Mouse (Mus musculus): ENCODE data around the gene Man1b1. TPM values are rescaled to one million over a fixed set of nuclear protein-coding genes. Genes with fewer than 3 reads are reported as not detected.

Gene Man1b1
- polyA plus RNA-seq, 1 experiment: 11.2 TPM

DNA sequence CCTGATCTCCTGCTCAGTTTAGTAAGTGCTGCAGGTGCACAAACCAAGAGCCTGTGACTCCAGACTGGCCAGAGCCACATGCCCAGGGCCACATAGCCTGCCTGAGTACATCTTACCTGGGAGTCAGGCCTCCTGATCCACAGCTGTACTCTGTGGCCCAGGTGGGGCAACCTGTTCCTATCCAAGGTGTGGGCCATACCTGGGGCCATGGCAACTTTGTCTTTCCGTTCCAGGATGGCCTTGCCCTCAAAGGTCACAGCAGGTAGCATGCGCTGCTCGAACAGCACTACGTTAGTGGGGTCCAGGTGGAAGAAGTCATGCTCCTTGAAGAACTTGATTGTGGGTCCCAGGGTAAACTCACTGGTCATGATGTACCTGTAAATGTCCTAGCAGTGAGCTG lies 32.2 kb downstream of the Man1b1 start:
- no peak for DNase-seq (ENCODE audit: low read depth)

DNA sequence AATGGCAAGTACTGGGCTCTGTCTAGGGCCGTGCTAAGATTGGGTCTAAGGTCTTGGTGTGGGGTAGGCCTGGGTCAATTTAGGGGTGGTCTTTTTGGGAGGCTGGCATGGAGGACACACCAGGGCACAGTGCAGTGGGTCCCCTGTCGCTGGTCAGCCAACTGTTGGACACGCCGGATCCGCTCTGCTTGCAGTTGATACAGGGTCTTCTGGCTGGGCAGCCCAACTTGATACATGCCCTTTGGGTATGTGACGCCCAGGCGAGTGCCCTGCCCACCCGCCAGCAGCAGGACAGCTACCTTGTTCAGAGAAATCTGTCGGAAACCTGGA lies 32.6 kb downstream of the Man1b1 start:
- no peak for DNase-seq (ENCODE audit: low read depth)

DNA sequence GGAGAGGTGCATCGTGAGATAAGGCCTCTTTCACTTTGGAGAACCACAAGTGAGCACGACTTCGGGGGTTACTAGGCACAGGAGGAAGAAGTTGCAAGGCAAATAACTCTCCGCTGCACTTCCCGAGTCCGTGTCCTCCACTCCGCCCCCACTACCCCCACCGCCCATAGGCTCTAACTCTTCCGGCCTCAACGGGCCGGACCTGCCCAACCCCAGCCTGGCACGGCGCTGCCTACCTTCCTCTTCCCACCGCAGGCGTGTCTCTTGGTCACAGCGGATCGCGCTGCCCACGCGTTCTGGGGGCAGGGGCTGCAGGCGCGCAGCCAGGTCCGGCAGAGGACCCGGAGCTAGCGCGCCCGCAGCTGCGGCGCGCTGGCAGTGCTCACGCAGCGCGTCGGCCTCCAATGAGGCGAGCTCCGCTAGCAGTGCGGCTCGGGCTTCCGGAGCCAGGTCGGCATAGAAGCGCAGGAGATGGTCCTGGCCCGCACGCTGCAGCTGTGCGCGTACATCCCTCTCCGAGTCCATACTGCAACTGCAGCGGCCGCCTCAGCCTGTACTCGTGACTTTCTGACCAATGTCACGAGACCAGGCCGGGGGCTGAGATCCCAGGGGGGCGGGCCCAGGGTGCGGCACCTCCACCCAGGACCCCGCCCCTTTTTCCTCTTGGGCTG lies 33.1 kb downstream of the Man1b1 start, which contains the start of gene Uap1l1:
Gene Uap1l1 (minus strand): TSS at position 592 of the 671 bp plus-strand sequence.
- DNase-seq (ENCODE audit: low read depth): no peak

DNA sequence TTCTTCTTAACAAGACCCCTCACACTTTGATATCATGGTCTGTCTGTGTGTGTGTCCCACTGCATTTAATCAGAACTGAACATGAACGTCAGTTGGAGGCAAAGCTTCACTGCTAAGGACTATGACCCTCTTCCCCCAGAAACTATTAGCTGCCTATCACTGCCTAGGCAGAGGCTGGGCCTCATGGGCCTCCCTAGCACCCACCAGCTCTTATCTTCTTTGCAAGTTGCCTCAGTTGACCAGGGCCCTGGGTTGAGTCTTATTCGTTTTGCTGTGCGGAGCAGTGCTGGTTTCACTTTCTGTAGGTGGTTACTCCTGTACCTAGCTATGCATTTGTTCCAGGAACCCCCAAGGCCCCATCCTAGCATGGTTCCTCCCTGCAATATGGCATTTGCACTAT lies 37.9 kb downstream of the Man1b1 start:
- DNase-seq (ENCODE audit: low read depth): no peak

DNA sequence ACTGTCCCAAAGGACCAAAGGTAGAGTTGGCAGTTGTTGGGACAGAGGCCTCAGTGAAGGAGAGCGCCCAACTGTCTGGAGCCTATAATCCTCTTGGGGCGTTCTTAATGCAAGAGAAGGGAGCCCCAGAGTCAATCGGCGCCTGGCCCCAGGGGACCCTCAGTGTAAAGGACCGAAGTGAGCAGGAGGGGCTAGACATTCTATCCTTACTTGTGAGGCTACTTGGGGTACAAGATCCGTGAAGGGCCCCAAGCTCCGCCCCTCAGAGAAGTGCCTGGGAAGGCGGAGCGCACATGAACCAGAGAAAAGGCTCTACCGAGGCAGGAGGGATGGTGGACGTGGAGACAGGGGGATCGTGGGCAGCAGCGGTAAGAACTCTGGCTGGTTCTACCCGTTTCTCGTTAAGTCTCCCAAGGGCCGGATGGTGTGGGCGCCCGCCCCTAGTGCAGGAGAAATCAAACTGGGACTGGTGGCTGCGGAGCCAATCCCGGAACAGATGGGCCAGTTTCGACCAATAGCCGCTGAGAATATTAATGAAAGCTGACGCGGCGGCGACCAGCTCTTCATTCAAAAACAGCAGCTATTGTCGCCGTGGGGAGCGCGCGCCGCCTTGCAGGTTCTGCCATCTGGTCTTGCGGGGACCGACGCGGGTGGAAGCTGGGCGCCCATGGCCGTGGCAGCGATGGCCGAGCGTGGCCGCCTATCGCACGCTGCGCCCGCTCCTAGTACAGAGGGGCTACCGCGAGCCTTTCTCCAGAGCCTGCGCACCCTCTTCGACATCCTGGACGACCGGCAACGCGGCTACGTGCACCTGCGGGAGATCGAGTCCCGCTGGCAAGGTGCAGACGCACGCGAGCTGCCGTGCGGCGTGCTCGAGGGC lies 39.9 kb downstream of the Man1b1 start, which contains the start of gene Sapcd2:
Gene Sapcd2 (plus strand): TSS at position 558 of the 880 bp plus-strand sequence.
- DNase-seq (ENCODE audit: low read depth): no peak

DNA sequence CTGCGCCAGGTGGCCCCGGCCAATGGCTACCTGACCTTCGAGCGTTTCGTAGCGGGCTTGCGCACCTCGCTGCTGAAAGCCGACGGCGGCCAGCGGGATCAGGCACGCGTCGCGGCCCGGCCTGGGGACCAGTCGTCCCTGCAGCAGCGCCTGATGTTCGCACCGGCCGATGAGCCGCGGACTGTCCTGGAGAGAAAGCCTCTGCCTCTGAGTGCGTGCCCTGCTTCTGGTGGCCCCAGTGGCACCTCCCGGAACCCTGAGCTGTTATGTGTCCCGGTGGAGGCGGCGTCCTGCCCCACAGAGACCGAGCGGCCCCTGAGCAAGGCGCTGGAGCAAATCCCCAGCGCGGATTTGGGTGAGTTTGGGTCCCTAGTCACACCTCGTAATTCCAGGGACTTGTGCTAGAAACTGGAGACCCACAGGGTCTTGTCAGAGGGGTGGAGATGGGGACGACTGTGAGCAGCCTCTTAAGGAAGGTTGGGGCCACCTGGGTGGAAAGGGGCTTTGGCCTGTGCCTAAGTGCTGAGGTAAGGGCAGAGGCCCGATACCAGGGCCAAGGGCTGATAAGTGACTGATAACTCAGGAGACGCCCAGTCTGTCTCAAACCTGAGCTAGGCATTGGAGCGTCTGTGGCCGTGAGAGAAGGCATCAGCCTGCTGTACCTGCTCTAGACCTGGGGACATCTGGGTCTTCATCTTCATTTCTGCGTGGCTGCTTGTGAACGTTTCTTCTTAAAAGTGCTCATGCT lies 40.7 kb downstream of the Man1b1 start:
- no peak for DNase-seq (ENCODE audit: low read depth)

DNA sequence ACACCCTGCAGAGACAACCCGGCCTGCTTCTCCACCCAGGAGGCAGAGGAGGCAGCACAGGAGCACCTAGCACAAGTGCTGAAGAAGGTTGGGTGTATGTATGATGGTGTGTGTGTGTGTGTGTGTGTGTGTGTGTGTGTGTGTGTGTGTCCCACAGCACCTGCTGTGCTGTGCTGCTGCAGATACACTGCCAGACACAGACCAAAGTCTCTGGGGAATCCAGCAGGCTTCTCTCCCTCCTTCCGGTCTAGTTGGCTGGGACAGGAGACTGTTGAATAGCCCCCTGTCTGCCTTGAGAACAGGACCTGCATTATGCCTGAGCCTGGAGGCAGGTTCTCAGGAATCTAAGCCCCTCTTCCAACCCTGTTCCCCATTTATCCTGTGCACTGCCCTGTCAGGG lies 41.3 kb downstream of the Man1b1 start:
- no peak for DNase-seq (ENCODE audit: low read depth)

DNA sequence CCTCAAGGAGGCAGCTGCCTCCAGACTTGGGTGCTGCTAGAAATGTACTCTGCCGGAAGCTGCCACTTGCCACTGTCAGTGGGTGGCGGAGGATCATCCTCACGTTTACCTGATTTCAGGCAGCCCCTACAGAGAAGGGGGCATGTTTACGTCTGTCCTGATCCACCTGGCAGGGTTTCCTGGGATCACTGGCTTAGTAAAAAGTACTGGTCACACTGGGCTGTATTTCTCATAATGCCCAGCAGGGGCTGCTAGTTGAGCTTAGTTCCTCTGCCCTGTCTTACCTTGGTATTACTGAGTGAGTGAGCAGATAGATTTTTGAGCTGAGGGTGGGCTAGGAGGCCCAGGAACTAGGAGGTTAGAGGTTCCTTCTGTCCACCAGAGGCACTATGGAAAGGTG lies 44.5 kb downstream of the Man1b1 start:
- DNase-seq (ENCODE audit: low read depth): no peak

DNA sequence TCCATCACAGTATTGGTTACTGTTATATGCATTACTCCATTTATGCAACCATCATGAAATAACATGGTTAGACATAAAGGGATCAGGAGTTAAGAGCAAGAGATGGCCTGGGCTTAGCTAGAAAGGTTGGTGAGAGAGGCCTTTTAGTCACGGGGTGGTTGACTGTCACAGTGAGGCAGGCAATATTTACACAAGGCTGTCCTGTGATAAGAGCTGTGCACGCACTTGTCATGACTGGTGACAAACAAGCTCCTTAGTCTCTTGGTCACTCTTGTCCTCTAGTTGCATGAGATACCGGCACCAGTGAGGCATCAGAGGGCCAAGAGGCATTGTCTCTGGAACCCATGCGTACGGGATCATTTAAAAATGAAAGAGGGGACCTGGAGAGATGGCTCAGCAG lies 52.4 kb downstream of the Man1b1 start:
- no peak for DNase-seq (ENCODE audit: low read depth)

DNA sequence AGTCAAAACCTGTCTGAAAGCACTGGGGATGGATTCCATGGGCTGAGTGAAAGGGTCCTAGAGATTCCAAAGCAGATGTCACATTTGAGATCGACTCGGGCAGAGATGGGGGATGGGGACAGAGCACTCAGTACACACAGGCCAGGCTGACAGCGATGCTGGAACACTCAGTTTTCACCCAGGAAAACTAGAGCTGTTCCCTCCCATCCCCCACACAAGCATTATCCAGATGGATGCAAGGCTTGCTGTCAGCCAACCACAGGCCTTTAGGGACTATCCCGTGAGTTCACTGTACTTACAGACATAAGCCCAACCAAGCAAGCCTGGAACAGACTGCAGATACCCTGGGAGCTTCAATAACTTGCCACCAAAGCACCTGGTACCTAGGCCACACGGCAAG lies 59.1 kb downstream of the Man1b1 start:
- DNase-seq (ENCODE audit: low read depth): no peak

DNA sequence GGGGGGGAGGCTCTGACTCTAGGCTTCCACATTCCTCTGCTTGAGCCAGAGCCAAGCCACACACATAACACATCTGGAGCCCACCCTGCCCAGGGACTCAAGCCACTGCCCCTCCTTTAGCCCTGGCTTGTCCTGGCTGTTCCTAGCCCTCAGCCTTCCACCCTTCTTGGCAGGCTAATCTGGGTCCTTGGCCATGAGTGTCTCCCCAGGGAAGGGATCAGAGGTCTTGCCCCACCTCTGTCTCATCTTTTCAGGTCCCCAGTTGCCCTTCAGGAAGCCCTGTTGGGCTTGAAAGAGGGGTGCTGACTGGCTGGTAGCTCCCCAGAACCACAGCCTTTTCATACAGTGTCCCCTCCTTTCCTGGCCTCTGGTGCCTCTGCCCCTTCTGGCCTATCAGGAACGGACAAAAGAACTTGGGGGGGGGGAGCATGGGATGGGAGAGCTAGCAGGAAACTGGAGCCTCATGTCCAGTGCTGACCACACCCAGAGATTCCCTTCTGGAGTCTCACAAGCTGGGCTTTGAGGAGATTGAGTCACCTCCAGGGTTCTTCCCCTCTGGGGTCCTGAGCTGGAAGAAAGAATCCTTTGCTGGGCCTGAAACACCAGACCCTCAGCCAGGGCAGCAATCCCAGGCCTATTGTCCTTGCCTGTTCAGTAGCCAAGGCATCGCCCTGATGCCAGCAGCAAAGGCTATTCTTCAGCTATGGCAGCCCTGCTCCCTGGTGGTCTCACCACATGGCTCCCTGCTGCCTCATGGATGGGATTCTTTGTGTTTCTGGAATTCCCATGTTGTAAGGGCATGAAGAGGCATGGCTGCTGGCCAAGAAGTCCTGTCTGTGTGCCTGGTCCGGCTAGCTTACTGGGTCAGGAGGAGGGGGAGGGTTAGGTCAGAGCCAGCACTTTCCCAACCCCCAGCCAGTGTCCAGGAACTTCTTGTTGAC lies 62.4 kb downstream of the Man1b1 start:
- no peak for DNase-seq (ENCODE audit: low read depth)

DNA sequence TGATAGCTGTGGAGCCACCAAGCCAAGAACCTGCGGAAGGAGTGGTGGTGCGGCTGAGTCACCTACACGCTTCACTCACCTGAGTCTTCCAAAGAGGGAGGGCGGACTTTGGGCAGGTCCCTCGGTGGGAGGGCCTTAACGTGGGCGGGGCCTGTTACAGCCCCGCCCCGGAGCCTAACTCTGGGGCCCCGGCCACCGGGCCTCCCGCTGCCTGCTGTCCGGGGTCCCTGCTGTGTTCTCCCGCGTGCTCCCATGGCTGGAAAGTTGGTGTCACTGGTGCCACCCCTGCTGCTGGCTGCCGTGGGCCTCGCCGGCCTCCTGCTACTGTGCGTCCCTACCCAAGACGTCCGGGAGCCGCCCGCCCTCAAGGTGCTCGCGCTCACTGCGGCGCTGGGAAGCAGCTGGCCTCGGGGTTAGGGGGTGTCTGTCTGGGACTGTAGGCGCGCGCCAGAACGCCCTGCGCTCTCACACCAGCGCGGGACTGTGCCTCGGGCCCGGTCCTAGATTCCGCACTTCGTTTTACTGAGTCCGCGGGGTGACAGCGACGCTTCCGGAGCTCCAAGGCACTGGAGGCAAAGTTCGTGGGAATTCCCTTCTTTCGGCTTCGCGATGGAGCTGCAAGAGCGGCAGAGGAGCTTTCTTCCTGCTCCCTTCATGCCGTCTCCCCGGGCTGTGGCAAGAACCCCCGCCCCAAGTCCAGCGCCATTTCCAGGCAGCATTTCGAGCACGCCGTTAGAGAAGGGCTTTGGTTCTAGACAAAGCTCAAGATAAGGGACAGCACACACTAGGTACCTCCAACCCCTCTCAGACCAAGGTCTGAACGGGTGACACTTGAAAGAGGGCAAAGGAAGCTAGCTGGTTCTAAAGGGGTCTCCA lies 63.8 kb downstream of the Man1b1 start, which contains the start of gene Entpd2:
Gene Entpd2 (plus strand): TSS at position 154 of the 876 bp plus-strand sequence.
- DNase-seq (ENCODE audit: low read depth): no peak

DNA sequence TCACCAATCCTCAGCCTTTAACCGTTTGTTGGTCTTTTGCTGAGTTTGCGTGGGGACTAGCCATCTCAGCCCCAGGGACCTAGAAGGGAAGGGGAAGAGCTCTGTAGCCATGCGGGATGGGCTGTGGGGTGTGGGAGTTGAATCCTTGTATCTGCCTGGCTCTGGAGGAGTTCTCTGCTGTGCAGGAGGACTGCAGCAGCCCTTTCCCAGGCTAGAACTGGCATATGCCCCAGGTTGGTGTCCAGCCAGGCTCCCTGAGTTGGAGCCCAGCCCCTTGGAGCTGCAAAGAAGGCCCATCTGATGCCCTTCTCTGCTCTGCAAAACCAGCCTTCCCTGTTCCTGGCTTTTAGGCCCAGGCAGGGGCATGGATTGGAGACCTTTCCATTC lies 64.5 kb downstream of the Man1b1 start:
- DNase-seq (ENCODE audit: low read depth): no peak

DNA sequence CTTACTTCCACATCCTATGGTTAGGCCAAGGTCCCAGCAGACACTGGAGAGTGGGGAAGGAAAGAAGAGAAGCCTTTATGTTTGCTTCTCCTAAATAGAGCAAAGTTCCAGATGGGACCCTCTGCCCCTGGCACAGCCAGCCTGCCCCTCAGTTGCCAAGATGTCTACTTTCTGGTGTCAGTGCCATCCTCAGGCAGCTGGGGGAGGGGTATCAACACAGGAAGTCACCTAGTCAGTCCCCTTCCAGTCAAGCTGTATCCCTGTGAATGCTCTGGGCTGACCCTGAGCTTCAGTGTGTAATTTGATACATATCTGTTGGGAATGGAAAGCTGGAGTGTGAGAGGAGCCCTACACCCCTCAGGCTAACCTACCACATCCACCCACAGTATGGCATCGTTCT lies 64.9 kb downstream of the Man1b1 start:
- no peak for DNase-seq (ENCODE audit: low read depth)

DNA sequence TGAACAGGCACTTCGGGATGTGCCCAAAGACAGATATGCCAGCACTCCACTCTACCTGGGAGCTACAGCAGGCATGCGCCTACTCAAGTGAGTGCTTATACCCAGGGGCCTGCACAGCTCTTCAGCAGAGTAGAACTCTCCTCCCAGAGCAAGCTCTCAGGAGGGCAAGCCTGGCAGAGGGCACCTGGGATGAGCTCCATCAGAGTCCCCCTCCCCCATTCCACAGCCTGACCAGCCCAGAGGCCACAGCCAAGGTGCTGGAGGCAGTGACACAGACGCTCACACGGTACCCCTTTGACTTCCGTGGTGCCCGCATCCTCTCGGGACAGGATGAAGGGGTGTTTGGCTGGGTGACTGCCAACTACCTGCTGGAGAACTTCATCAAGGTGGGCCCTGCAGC lies 65.9 kb downstream of the Man1b1 start:
- DNase-seq (ENCODE audit: low read depth): no peak

DNA sequence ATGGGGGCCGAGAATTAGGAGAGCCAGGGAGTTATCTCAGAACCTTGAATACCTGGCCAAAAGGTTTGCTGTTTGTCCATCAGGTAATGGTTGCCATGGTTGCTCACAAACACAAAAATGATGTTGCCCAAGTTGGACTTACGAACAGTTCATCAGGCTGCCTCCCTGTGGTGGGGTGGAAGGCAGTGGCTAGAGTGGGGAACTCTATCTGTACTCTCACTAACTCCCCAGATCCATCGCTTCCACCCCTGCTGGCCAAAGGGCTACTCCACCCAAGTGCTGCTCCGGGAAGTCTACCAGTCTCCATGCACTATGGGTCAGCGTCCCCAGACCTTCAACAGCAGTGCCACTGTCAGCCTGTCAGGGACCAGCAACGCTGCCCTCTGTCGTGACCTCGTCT lies 66.9 kb downstream of the Man1b1 start, which contains the start of gene Npdc1:
Gene Npdc1 (plus strand): TSS at position 301 of the 400 bp plus-strand sequence.
- DNase-seq (ENCODE audit: low read depth): no peak

DNA sequence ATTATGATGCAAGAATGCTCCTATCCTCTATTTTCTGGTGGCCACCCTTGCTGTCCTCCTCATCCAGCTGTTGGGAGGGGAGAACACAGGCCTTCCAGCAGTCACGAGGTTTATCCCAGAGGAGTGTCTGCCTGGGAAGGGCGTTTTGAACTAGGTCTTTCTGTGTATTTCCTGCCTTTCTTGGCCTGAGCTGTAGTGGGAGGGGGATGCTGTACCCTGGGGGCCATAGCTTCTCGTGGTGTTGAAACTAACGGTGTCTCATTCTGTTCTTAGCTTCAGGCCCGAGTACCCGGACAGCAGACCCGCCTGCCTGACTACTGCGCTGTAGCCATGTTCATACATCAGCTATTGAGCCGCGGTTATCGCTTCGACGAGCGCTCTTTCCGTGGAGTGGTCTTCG lies 68.2 kb downstream of the Man1b1 start:
- DNase-seq (ENCODE audit: low read depth): no peak

DNA sequence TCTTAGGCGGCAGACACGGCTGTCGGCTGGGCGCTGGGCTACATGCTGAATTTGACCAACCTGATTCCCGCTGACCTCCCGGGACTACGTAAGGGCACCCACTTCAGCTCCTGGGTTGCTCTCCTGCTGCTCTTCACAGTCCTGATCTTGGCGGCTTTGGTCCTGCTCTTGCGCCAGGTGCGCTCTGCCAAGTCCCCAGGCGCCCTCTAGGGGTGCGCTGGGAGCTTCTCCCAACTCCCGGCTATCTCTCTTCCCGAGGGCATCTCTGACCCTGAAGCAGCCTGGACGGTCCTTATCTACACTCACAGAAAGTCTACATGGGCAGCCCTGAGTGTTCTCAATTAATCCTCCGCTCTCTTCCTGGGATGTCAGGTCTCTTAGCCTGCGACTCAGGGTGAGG lies 68.6 kb downstream of the Man1b1 start:
- no peak for DNase-seq (ENCODE audit: low read depth)
